Mouse (Mus musculus): ENCODE measurements around the gene Cer1. TPM values are rescaled to one million over a fixed set of nuclear protein-coding genes. Genes with fewer than 3 reads are reported as not detected.

The Cer1 gene
- polyA plus RNA-seq, 1 experiment from 2014 or later: 0.13 TPM

- Histone ChIP-seq H3K4me2 (ENCODE audit: low read depth) (no peak overlapping the region), H3K27ac (ENCODE audit: low read depth, low read length) (no peak overlapping the region), H3K9me3 (ENCODE audit: control insufficient read depth, low read length) (no peaks in the 10 kb centered on the region), H3K4me1 (ENCODE audit: control insufficient read depth, insufficient read depth, low read length) (peaks cover 5% of the 10 kb centered on the region), H3K9ac (ENCODE audit: low read length) (no peak overlapping the region), H3K36me3 (ENCODE audit: control insufficient read depth, insufficient read depth, low read length) (no peaks in the 10 kb centered on the region), H3K27me3 (ENCODE audit: control insufficient read depth, insufficient read depth, low read length) (no peaks in the 10 kb centered on the region), H3K4me3 (ENCODE audit: low read depth, low read length) (no peak overlapping the region)
- WGBS: 69% methylated on average over 7 of the region's 7 CpGs
- no peak for DNase-seq (ENCODE audit: low spot score)
- no peak for ATAC-seq (ENCODE audit: insufficient read depth, low FRiP score, low TSS enrichment)
Observed at GRCm38 (mm10) chr4:82915576-82915975, 30.6 kb upstream of the Cer1 start.

GRCm38 (mm10) chr4:82914601-82915143, 29.7 kb upstream of the Cer1 start:
- no peaks in the 10 kb centered on the region for H3K27me3 ChIP-seq (ENCODE audit: control insufficient read depth, insufficient read depth, low read length)
- no peak overlapping the region for H3K9ac ChIP-seq (ENCODE audit: low read length)
- no peak overlapping the region for H3K4me2 ChIP-seq (ENCODE audit: low read depth)
- H3K27ac ChIP-seq (ENCODE audit: low read depth, low read length): no peak overlapping the region
- DNase-seq (ENCODE audit: low spot score): no peak
- H3K4me3 ChIP-seq (ENCODE audit: low read depth, low read length): no peak overlapping the region
- 80% methylated on average over 11 of the region's 11 CpGs for WGBS
- no peaks in the 10 kb centered on the region for H3K36me3 ChIP-seq (ENCODE audit: control insufficient read depth, insufficient read depth, low read length)
- H3K4me1 ChIP-seq (ENCODE audit: control insufficient read depth, insufficient read depth, low read length): peaks cover 5% of the 10 kb centered on the region
- H3K9me3 ChIP-seq (ENCODE audit: control insufficient read depth, low read length): no peaks in the 10 kb centered on the region
- ATAC-seq (ENCODE audit: insufficient read depth, low FRiP score, low TSS enrichment): no peak

DNA sequence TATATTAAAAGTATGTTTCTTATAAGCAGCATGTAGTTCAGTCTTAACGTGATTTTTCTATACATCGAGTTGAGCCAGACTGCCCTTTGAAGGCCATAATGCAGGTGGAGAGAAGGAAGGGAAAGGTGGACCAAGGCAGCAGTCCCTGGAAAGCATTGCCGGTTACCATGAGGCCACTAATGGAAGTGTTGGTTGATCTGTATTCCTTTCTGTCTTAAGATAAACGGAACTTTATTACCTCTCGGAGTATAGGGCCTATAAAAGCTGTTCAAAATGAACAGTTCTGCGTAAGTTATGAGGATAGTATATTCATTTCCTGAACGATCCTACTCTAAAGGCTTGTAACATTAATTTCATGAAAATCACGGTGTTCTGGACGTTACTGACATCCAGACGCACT, 10.3 kb upstream of the Cer1 start:
- 87% methylated on average over 10 of the region's 10 CpGs for WGBS

DNA sequence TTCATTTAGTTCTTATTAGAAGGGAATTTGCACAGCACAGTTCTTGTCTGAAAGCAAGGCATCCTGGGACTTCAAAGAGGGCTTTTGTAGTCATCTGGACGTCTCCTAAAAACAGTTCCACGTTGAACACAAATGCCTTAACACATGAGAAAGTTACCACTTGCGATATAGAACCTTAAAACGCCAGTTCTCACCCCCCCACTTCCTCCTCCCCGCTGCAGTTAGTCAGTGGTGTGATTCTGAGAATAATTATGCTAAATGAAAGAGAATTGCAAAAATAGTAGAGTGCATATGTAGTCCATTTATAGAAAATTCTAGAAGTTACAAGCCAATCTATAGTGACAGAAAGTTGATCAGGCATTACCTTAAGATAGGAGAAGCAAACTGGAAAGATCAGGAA, 7.3 kb upstream of the Cer1 start:
- Histone ChIP-seq H3K4me2 (ENCODE audit: low read depth) (no peak overlapping the region), H3K4me1 (ENCODE audit: control insufficient read depth, insufficient read depth, low read length) (no peaks in the 10 kb centered on the region), H3K9me3 (ENCODE audit: control insufficient read depth, low read length) (no peaks in the 10 kb centered on the region), H3K9ac (ENCODE audit: low read length) (no peak overlapping the region), H3K27me3 (ENCODE audit: control insufficient read depth, insufficient read depth, low read length) (no peaks in the 10 kb centered on the region), H3K36me3 (ENCODE audit: control insufficient read depth, insufficient read depth, low read length) (no peaks in the 10 kb centered on the region), H3K27ac (ENCODE audit: low read depth, low read length) (no peak overlapping the region), H3K4me3 (ENCODE audit: low read depth, low read length) (no peak overlapping the region)
- no peak for ATAC-seq (ENCODE audit: insufficient read depth, low FRiP score, low TSS enrichment)
- no peak for DNase-seq (ENCODE audit: low spot score)
- WGBS: 84% methylated on average over 5 of the region's 5 CpGs

More for the DNA sequence above, 10.3 kb upstream of the Cer1 start:
- H3K9me3 ChIP-seq (ENCODE audit: control insufficient read depth, low read length): no peaks in the 10 kb centered on the region
- H3K4me1 ChIP-seq (ENCODE audit: control insufficient read depth, insufficient read depth, low read length): no peaks in the 10 kb centered on the region
- H3K27me3 ChIP-seq (ENCODE audit: control insufficient read depth, insufficient read depth, low read length): no peaks in the 10 kb centered on the region
- no peak overlapping the region for H3K9ac ChIP-seq (ENCODE audit: low read length)
- ATAC-seq (ENCODE audit: insufficient read depth, low FRiP score, low TSS enrichment): no peak
- DNase-seq (ENCODE audit: low spot score): no peak
- H3K27ac ChIP-seq (ENCODE audit: low read depth, low read length): no peak overlapping the region
- no peak overlapping the region for H3K4me2 ChIP-seq (ENCODE audit: low read depth)
- H3K4me3 ChIP-seq (ENCODE audit: low read depth, low read length): no peak overlapping the region
- no peaks in the 10 kb centered on the region for H3K36me3 ChIP-seq (ENCODE audit: control insufficient read depth, insufficient read depth, low read length)

DNA sequence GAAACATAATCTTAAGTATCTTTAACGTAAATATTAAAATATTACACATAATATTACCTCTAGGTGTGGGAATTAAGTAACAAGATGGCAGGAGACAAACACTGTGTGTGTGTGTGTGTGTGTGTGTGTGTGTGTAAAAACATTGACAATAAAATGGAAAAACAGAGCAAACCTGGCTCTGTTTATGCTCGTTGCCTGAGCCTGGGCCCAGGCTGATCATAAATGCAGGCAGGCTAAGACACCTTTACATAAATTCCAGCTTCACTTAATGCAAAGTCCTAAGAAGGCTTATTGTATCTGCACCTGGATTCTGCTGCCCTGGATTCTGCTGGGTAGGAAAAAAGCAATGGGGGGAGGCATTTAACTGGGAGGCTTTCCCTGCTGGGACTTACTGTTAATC, 6.6 kb upstream of the Cer1 start:
- ATAC-seq (ENCODE audit: insufficient read depth, low FRiP score, low TSS enrichment) (no peak), DNase-seq (ENCODE audit: low spot score) (no peak)
- Histone ChIP-seq H3K27me3 (ENCODE audit: control insufficient read depth, insufficient read depth, low read length) (no peaks in the 10 kb centered on the region), H3K4me3 (ENCODE audit: low read depth, low read length) (no peak overlapping the region), H3K27ac (ENCODE audit: low read depth, low read length) (no peak overlapping the region), H3K9me3 (ENCODE audit: control insufficient read depth, low read length) (no peaks in the 10 kb centered on the region), H3K36me3 (ENCODE audit: control insufficient read depth, insufficient read depth, low read length) (no peaks in the 10 kb centered on the region), H3K4me2 (ENCODE audit: low read depth) (no peak overlapping the region), H3K9ac (ENCODE audit: low read length) (no peak overlapping the region), H3K4me1 (ENCODE audit: control insufficient read depth, insufficient read depth, low read length) (no peaks in the 10 kb centered on the region)
- WGBS: 71% methylated on average over 2 of the region's 2 CpGs

DNA sequence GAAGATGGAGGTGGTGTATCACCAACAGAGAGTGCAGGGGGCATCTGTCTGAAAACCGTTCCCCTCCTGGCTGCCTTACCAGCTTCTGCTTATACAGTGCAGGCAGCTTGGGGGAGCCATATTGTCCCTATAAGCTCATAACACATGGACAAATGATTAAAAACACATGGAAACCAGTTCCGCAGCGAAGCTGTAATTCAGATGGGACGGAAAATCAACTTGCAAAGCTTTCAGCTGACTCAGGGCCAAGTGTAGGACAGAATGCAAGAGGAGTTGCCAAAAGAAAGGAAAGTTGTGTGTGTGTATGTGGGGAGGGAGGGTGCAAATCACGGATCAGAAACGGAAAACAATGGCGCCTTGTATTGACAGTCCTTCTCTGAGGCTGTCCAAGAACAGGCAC, 6.1 kb upstream of the Cer1 start:
- no peaks in the 10 kb centered on the region for H3K27me3 ChIP-seq (ENCODE audit: control insufficient read depth, insufficient read depth, low read length)
- no peak for ATAC-seq (ENCODE audit: insufficient read depth, low FRiP score, low TSS enrichment)
- WGBS: 59% methylated on average over 7 of the region's 7 CpGs
- H3K36me3 ChIP-seq (ENCODE audit: control insufficient read depth, insufficient read depth, low read length): no peaks in the 10 kb centered on the region
- H3K4me2 ChIP-seq (ENCODE audit: low read depth): no peak overlapping the region
- peak; percentile 42 for DNase-seq (ENCODE audit: low spot score)
- H3K9me3 ChIP-seq (ENCODE audit: control insufficient read depth, low read length): no peaks in the 10 kb centered on the region
- no peaks in the 10 kb centered on the region for H3K4me1 ChIP-seq (ENCODE audit: control insufficient read depth, insufficient read depth, low read length)
- H3K27ac ChIP-seq (ENCODE audit: low read depth, low read length): no peak overlapping the region
- no peak overlapping the region for H3K4me3 ChIP-seq (ENCODE audit: low read depth, low read length)
- H3K9ac ChIP-seq (ENCODE audit: low read length): no peak overlapping the region

DNA sequence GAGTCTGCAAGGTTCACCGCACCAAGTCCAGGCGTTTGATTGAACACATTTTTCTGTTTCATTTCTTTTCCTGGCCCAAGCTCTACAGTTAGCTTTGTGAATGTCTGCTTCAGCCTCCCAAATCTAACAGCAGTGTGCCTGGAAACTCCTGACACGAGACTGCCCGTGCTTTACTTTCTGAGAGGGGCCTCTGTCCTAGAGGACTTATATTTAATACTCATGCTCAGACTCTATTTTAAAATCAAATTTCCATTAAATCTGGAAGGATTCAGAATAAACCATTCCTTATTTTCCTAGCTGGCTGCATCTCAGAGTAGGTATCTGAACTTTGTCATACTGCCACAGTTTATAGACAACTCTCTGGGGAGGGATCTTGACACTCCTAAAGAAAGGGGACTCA, 5.6 kb upstream of the Cer1 start:
- Histone ChIP-seq H3K36me3 (ENCODE audit: control insufficient read depth, insufficient read depth, low read length) (no peaks in the 10 kb centered on the region), H3K27ac (ENCODE audit: low read depth, low read length) (no peak overlapping the region), H3K27me3 (ENCODE audit: control insufficient read depth, insufficient read depth, low read length) (no peaks in the 10 kb centered on the region), H3K9me3 (ENCODE audit: control insufficient read depth, low read length) (no peaks in the 10 kb centered on the region), H3K9ac (ENCODE audit: low read length) (no peak overlapping the region), H3K4me2 (ENCODE audit: low read depth) (no peak overlapping the region), H3K4me3 (ENCODE audit: low read depth, low read length) (no peak overlapping the region), H3K4me1 (ENCODE audit: control insufficient read depth, insufficient read depth, low read length) (no peaks in the 10 kb centered on the region)
- DNase-seq (ENCODE audit: low spot score) (no peak), ATAC-seq (ENCODE audit: insufficient read depth, low FRiP score, low TSS enrichment) (no peak)
- WGBS: 91% methylated on average over 4 of the region's 4 CpGs

GRCm38 (mm10) chr4:82886148-82886547, 1.2 kb upstream of the Cer1 start:
- DNase-seq (ENCODE audit: low spot score) (no peak), ATAC-seq (ENCODE audit: insufficient read depth, low FRiP score, low TSS enrichment) (no peak)
- no peaks in the 10 kb centered on the region for H3K9me3 ChIP-seq (ENCODE audit: control insufficient read depth, low read length)
- no peak overlapping the region for H3K4me3 ChIP-seq (ENCODE audit: low read depth, low read length)
- no peak overlapping the region for H3K4me2 ChIP-seq (ENCODE audit: low read depth)
- 54% methylated on average over 2 of the region's 2 CpGs for WGBS
- H3K36me3 ChIP-seq (ENCODE audit: control insufficient read depth, insufficient read depth, low read length): no peaks in the 10 kb centered on the region
- no peak overlapping the region for H3K9ac ChIP-seq (ENCODE audit: low read length)
- no peak overlapping the region for H3K27ac ChIP-seq (ENCODE audit: low read depth, low read length)
- no peaks in the 10 kb centered on the region for H3K4me1 ChIP-seq (ENCODE audit: control insufficient read depth, insufficient read depth, low read length)
- no peaks in the 10 kb centered on the region for H3K27me3 ChIP-seq (ENCODE audit: control insufficient read depth, insufficient read depth, low read length)

DNA sequence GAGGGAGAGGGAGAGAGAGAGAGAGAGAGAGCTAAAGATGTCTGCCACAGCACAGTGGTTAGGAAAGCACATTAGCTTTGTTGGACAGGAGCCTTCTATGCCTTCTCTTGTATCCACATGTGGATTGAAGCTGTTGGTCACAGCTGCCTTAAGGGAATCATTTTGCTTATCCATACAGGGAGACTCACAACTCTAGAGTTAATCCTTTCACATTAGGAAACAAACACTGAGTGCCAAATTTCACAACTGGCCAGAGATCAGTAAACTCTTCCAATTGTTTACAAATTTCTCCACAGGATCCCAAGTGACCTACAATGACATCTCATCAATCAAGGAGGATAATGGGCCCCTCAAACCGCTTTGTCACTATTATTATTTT, 576 bp upstream of the Cer1 start:
- Histone ChIP-seq H3K4me2 (ENCODE audit: low read depth) (no peak overlapping the region), H3K4me1 (ENCODE audit: control insufficient read depth, insufficient read depth, low read length) (no peaks in the 10 kb centered on the region), H3K9ac (ENCODE audit: low read length) (no peak overlapping the region), H3K27ac (ENCODE audit: low read depth, low read length) (no peak overlapping the region), H3K4me3 (ENCODE audit: low read depth, low read length) (no peak overlapping the region), H3K9me3 (ENCODE audit: control insufficient read depth, low read length) (no peaks in the 10 kb centered on the region), H3K27me3 (ENCODE audit: control insufficient read depth, insufficient read depth, low read length) (no peaks in the 10 kb centered on the region), H3K36me3 (ENCODE audit: control insufficient read depth, insufficient read depth, low read length) (no peaks in the 10 kb centered on the region)
- DNase-seq (ENCODE audit: low spot score) (no peak), ATAC-seq (ENCODE audit: insufficient read depth, low FRiP score, low TSS enrichment) (no peak)
- 23% methylated on average over 1 of the region's 1 CpGs for WGBS
